Mouse (Mus musculus): ENCODE data around the gene Ncor1. TPM values are rescaled to one million over a fixed set of nuclear protein-coding genes. Genes with fewer than 3 reads are reported as not detected.
"Not testable (repeated sequence)": the region's sequence is repeated elsewhere in the genome, so short reads cannot be mapped to it uniquely, and the experiment has no call there.

Ncor1 gene
- polyA plus RNA-seq, 1 experiment: 127 TPM

DNA sequence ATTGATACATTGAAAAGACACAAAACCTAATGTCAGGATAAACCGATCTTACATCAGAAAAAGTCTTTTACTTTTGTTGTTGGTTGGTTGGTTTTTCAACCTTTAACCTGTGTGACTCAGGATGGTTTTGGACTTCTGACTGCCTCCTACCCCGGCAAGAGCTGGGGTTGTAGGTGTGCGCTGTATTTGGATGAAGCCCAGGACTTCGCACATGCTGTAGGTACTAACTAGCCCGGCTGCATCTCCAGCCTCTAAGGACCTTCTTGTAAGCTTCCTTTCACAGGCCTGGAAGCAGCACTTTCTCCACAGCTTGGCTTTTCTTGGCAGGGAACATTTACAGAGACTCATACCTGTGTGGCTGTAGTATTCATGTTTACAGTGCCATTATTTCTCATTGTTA lies 15.2 kb upstream of the Ncor1 start:
- no peak overlapping the region for H3K4me3 ChIP-seq (ENCODE audit: insufficient read depth, low read depth, low read length)
- peak; percentile 77 for DNase-seq
- H3K27ac ChIP-seq (ENCODE audit: insufficient read depth, low read depth, low read length): no peak overlapping the region
- H3K27me3 ChIP-seq (replicated peaks; ENCODE audit: control insufficient read depth, insufficient read depth, low read length): no peaks in the 10 kb centered on the region
- 56% methylated on average over 5 of the region's 5 CpGs for WGBS
- H3K36me3 ChIP-seq (ENCODE audit: control insufficient read depth, insufficient read depth, low read length): no peaks in the 10 kb centered on the region; the same call in 1 of the 2 replicates
- no peak for TF ChIP-seq CTCF (conservative IDR thresholded peaks at IDR 0.05; ENCODE audit: insufficient read depth, insufficient read length, low read depth, low read length)
- no peak for TF ChIP-seq POLR2A (IDR thresholded peaks at IDR 0.05; ENCODE audit: low read depth, low read length)
- H3K4me1 ChIP-seq (ENCODE audit: control insufficient read depth, insufficient read depth, low read length): peaks cover 6% of the 10 kb centered on the region; the same call in 1 of the 2 replicates

- no peaks in the 10 kb centered on the region; the same call in 1 of the 2 replicates for H3K36me3 ChIP-seq (ENCODE audit: control insufficient read depth, insufficient read depth, low read length)
- no peak overlapping the region for H3K27ac ChIP-seq (ENCODE audit: insufficient read depth, low read depth, low read length)
- H3K4me3 ChIP-seq (ENCODE audit: insufficient read depth, low read depth, low read length): no peak overlapping the region
- WGBS: 92% methylated on average over 6 of the region's 6 CpGs
- TF ChIP-seq POLR2A (IDR thresholded peaks at IDR 0.05; ENCODE audit: low read depth, low read length) (no peak), CTCF (conservative IDR thresholded peaks at IDR 0.05; ENCODE audit: insufficient read depth, insufficient read length, low read depth, low read length) (no peak)
- DNase-seq: no peak
- H3K4me1 ChIP-seq (ENCODE audit: control insufficient read depth, insufficient read depth, low read length): peaks cover 3% of the 10 kb centered on the region; the same call in 1 of the 2 replicates
- H3K27me3 ChIP-seq (replicated peaks; ENCODE audit: control insufficient read depth, insufficient read depth, low read length): no peaks in the 10 kb centered on the region
Measured at GRCm38 (mm10) chr11:62470451-62470850, 12.1 kb upstream of the Ncor1 start.

DNA sequence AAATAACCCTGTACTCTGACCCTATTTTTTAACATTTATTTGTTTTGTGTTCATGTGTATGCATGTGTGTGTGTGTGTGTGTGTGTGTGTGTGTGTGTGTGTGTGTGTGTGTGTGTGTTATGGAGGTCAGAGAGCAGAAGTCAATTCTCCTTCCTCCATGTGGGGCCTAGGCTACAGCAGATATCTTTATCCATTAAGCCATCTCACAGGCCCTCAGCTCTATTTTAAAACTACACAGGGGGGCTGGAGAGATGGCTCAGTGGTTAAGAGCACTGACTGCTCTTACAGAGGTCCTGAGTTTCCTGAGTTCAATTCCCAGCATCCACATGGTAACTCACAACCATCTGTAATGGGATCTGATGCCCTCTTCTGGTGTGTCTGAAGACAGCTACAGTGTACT lies 8.9 kb upstream of the Ncor1 start:
- H3K4me1 ChIP-seq (ENCODE audit: control insufficient read depth, insufficient read depth, low read length); DNase-seq; H3K4me3 ChIP-seq (ENCODE audit: insufficient read depth, low read depth, low read length); H3K27me3 ChIP-seq (replicated peaks; ENCODE audit: control insufficient read depth, insufficient read depth, low read length); H3K27ac ChIP-seq (ENCODE audit: insufficient read depth, low read depth, low read length); H3K36me3 ChIP-seq (ENCODE audit: control insufficient read depth, insufficient read depth, low read length): not testable (repeated sequence)

- 91% methylated on average over 3 of the region's 3 CpGs for WGBS
- TF ChIP-seq POLR2A (IDR thresholded peaks at IDR 0.05; ENCODE audit: low read depth, low read length) (no peak), CTCF (conservative IDR thresholded peaks at IDR 0.05; ENCODE audit: insufficient read depth, insufficient read length, low read depth, low read length) (no peak)
Measured at GRCm38 (mm10) chr11:62466546-62466945, 8.2 kb upstream of the Ncor1 start.

DNA sequence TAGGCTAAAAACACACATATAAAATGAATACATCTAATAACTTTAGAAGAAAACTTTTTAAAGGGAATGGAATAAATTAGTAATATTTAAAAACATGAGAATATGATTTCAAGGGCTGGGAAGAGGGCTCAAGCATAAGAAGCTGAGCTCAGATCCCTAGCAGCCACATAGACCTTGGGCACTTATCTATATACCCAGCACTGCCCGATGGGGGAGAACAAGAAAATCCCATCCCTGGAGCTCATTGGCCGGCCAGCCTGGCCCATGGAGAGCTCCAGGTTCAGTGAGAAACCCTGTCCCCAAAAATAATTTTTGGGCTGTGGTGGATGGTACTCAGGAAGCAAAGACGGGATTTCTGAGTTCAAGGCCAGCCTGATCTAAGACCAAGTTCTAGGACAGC lies 7.5 kb upstream of the Ncor1 start:
- no peak for DNase-seq
- H3K27me3 ChIP-seq (replicated peaks; ENCODE audit: control insufficient read depth, insufficient read depth, low read length): no peaks in the 10 kb centered on the region
- H3K4me1 ChIP-seq (ENCODE audit: control insufficient read depth, insufficient read depth, low read length): no peaks in the 10 kb centered on the region; the same call in 1 of the 2 replicates
- no peak overlapping the region for H3K4me3 ChIP-seq (ENCODE audit: insufficient read depth, low read depth, low read length)
- H3K27ac ChIP-seq (ENCODE audit: insufficient read depth, low read depth, low read length): no peak overlapping the region
- TF ChIP-seq POLR2A (IDR thresholded peaks at IDR 0.05; ENCODE audit: low read depth, low read length) (no peak), CTCF (conservative IDR thresholded peaks at IDR 0.05; ENCODE audit: insufficient read depth, insufficient read length, low read depth, low read length) (no peak)
- 96% methylated on average over 3 of the region's 3 CpGs for WGBS
- no peaks in the 10 kb centered on the region for H3K36me3 ChIP-seq (ENCODE audit: control insufficient read depth, insufficient read depth, low read length)

More at GRCm38 (mm10) chr11:62466546-62466945, 8.2 kb upstream of the Ncor1 start:
- no peaks in the 10 kb centered on the region; the same call in 1 of the 2 replicates for H3K4me1 ChIP-seq (ENCODE audit: control insufficient read depth, insufficient read depth, low read length)
- DNase-seq: no peak
- no peak overlapping the region for H3K27ac ChIP-seq (ENCODE audit: insufficient read depth, low read depth, low read length)
- no peak overlapping the region for H3K4me3 ChIP-seq (ENCODE audit: insufficient read depth, low read depth, low read length)
- no peaks in the 10 kb centered on the region for H3K27me3 ChIP-seq (replicated peaks; ENCODE audit: control insufficient read depth, insufficient read depth, low read length)
- H3K36me3 ChIP-seq (ENCODE audit: control insufficient read depth, insufficient read depth, low read length): no peaks in the 10 kb centered on the region

DNA sequence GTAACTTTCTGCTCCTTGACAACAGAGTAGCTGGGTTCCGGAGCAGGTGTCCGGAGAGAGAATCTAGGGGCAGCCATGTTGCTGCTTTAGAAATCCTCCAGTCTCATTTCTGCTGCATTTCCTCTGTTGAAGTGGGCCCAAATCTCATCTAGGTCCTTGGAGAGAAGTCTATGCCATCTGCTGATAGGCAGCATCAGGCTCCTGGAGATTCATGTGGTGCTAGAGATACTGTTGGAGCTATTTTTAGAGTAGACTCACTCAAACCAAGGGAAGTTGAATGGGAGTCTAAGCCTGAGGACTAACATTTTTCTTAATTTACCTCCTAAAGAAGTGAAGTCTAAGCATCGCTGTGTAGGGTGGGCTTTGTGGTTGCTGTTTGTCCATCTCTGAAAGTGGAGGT lies 6.4 kb upstream of the Ncor1 start:
- WGBS: 96% methylated on average over 3 of the region's 3 CpGs
- Histone ChIP-seq H3K4me3 (ENCODE audit: insufficient read depth, low read depth, low read length) (no peak overlapping the region), H3K4me1 (ENCODE audit: control insufficient read depth, insufficient read depth, low read length) (no peaks in the 10 kb centered on the region; the same call in 1 of the 2 replicates), H3K27ac (ENCODE audit: insufficient read depth, low read depth, low read length) (no peak overlapping the region), H3K27me3 (replicated peaks; ENCODE audit: control insufficient read depth, insufficient read depth, low read length) (no peaks in the 10 kb centered on the region), H3K36me3 (ENCODE audit: control insufficient read depth, insufficient read depth, low read length) (no peaks in the 10 kb centered on the region)
- no peak for DNase-seq
- TF ChIP-seq CTCF (conservative IDR thresholded peaks at IDR 0.05; ENCODE audit: insufficient read depth, insufficient read length, low read depth, low read length) (no peak), POLR2A (IDR thresholded peaks at IDR 0.05; ENCODE audit: low read depth, low read length) (no peak)

GRCm38 (mm10) chr11:62463225-62463915 lies 5.0 kb upstream of the Ncor1 start:
- Histone ChIP-seq H3K27ac (ENCODE audit: insufficient read depth, low read depth, low read length) (peak overlapping the region; percentile 48; the same call in 1 of the 2 replicates), H3K4me3 (ENCODE audit: insufficient read depth, low read depth, low read length) (no peak overlapping the region), H3K36me3 (ENCODE audit: control insufficient read depth, insufficient read depth, low read length) (no peaks in the 10 kb centered on the region), H3K27me3 (replicated peaks; ENCODE audit: control insufficient read depth, insufficient read depth, low read length) (no peaks in the 10 kb centered on the region), H3K4me1 (ENCODE audit: control insufficient read depth, insufficient read depth, low read length) (no peaks in the 10 kb centered on the region; the same call in 1 of the 2 replicates)
- DNase-seq: peak; percentile 46
- TF ChIP-seq POLR2A (IDR thresholded peaks at IDR 0.05; ENCODE audit: low read depth, low read length): no peak
- WGBS: 30% methylated on average over 2 of the region's 2 CpGs

DNA sequence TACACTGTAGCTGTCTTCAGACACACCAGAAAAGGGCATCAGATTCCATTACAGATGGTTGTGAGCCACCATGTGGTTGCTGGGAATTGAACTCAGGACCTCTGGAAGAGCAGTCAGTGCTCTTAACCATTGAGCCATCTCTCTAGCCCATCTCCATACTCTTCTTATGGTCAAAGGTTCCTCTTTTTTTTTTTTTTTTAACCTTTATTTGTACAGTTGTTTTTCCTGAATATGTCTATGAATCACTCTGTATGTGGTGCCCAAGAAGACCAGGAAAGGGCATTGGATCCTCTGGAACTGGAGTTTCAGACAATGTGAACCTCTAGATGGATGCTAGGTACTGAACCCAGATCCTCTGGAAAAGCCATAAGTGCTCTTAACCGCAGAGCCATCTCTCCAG lies 4.2 kb upstream of the Ncor1 start:
- 97% methylated on average over 1 of the region's 1 CpGs for WGBS
- not testable (repeated sequence) for H3K4me1 ChIP-seq (ENCODE audit: control insufficient read depth, insufficient read depth, low read length); H3K36me3 ChIP-seq (ENCODE audit: control insufficient read depth, insufficient read depth, low read length); H3K4me3 ChIP-seq (ENCODE audit: insufficient read depth, low read depth, low read length); H3K27ac ChIP-seq (ENCODE audit: insufficient read depth, low read depth, low read length); DNase-seq; H3K27me3 ChIP-seq (replicated peaks; ENCODE audit: control insufficient read depth, insufficient read depth, low read length)

All from kidney, adult 2 months (tissue).